Mouse (Mus musculus) cerebellum, adult 2 months (tissue): Measurements from ENCODE around the gene Tmem104.

Experiments used
- CTCF ChIP-seq: fragments of 200-500 bp; IDR thresholded peaks from 2 replicates; pipeline ENCODE4 v1.5.1; 2011; ENCODE audit warnings: low read depth, mild to moderate bottlenecking, control low read depth, low read length, moderate library complexity, borderline replicate concordance; ENCODE audit not compliant: insufficient read depth
- POLR2A ChIP-seq: fragments of 200-500 bp; IDR thresholded peaks from 2 replicates; pipeline ENCODE4 v1.6.1; 2011; ENCODE audit warnings: low read length, control low read depth, borderline replicate concordance; ENCODE audit not compliant: insufficient read depth

DNA sequence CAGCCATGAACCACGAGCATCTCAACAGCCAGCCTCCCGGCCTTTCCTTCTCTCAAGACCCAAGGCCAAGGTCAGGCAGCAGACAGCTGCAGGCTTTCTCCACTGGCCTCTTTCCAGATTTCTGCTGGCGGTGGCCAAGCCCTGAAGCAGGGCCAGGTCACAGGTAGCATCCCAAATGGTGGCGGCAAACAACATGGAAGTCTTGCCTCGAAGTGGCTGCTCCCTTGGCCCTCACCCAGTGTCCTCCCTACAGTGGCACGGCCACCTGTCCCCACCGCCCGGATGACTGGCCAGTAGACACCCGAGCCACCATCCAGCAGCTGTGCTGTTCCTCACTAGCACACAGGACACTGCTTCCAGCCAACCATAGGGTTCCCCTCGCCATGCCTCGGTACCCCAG, 54.1 kb downstream of the Tmem104 start:
- TF ChIP-seq CTCF (no peak), POLR2A (no peak)
